In genomic region chr8:92854673-92855072, GRCm38 (mm10) we compare ENCODE assay signal across 8 mouse cellular contexts. TPM values are rescaled to one million over a fixed set of nuclear protein-coding genes. Genes with fewer than 3 reads are reported as not detected.
DNase-seq lines count a peak whose midpoint lies in the region; ATAC-seq lines count a peak whose summit lies in the region.

No protein-coding gene starts in this region.

- H3K9ac ChIP-seq in limb, embryonic 11.5 days (ENCODE audit: low read length): no peak overlapping the region
- H3K9ac ChIP-seq in forebrain, embryonic 13.5 days: no peak overlapping the region
- H3K9ac ChIP-seq in limb, embryonic 12.5 days (replicated peaks): no peak overlapping the region

- H3K4me2 ChIP-seq in limb, embryonic 11.5 days (ENCODE audit: low read depth, severe bottlenecking): peak overlapping the region; percentile 74; the same call in 1 of the 2 replicates
- H3K4me2 ChIP-seq in forebrain, embryonic 13.5 days: peak overlapping the region; percentile 76
- H3K4me2 ChIP-seq in limb, embryonic 12.5 days: peak overlapping the region; percentile 69

- no peaks in the 10 kb centered on the region for H3K4me1 ChIP-seq in limb, embryonic 11.5 days (ENCODE audit: control insufficient read depth, insufficient read depth, low read length)
- peaks cover 27% of the 10 kb centered on the region for H3K4me1 ChIP-seq in limb, embryonic 10.5 days
- 0 out of 2 replicates have a peak, but pooled peaks cover 5% of the 10 kb centered on the region for H3K4me1 ChIP-seq in forebrain, embryonic 13.5 days
- peaks cover 18% of the 10 kb centered on the region for H3K4me1 ChIP-seq in limb, embryonic 12.5 days (replicated peaks)

- H3K36me3 ChIP-seq in limb, embryonic 11.5 days (ENCODE audit: control insufficient read depth, insufficient read depth, low read length): no peaks in the 10 kb centered on the region; the same call in 1 of the 2 replicates
- H3K36me3 ChIP-seq in limb, embryonic 10.5 days: peaks cover 50% of the 10 kb centered on the region
- H3K36me3 ChIP-seq in forebrain, embryonic 13.5 days (ENCODE audit: poor library complexity, severe bottlenecking): no peaks in the 10 kb centered on the region
- H3K36me3 ChIP-seq in limb, embryonic 12.5 days: peaks cover 48% of the 10 kb centered on the region

- no peak overlapping the region for H3K27ac ChIP-seq in limb, embryonic 11.5 days (replicated peaks; ENCODE audit: low read depth, low read length)
- H3K27ac ChIP-seq in limb, embryonic 10.5 days: no peak overlapping the region
- H3K27ac ChIP-seq in forebrain, embryonic 13.5 days: no peak overlapping the region
- no peak overlapping the region for H3K27ac ChIP-seq in limb, embryonic 12.5 days

- WGBS in limb, embryonic 11.5 days: 90% methylated on average over 3 of the region's 3 CpGs
- 94% methylated on average over 3 of the region's 3 CpGs for WGBS in limb, embryonic 10.5 days
- WGBS in forebrain, embryonic 13.5 days: 91% methylated on average over 3 of the region's 3 CpGs
- 88% methylated on average over 3 of the region's 3 CpGs for WGBS in limb, embryonic 12.5 days

- no peaks in the 10 kb centered on the region for H3K27me3 ChIP-seq in limb, embryonic 11.5 days (ENCODE audit: control insufficient read depth, insufficient read depth, low read length)
- peaks cover 6% of the 10 kb centered on the region; the same call in 1 of the 2 replicates for H3K27me3 ChIP-seq in limb, embryonic 10.5 days (ENCODE audit: low read depth, poor library complexity, severe bottlenecking)
- peaks cover 16% of the 10 kb centered on the region; the same call in 1 of the 2 replicates for H3K27me3 ChIP-seq in forebrain, embryonic 13.5 days
- H3K27me3 ChIP-seq in limb, embryonic 12.5 days: peaks cover 4% of the 10 kb centered on the region; the same call in 1 of the 2 replicates

- H3K4me3 ChIP-seq in limb, embryonic 11.5 days (ENCODE audit: low read depth, low read length): no peak overlapping the region
- no peak overlapping the region for H3K4me3 ChIP-seq in limb, embryonic 10.5 days
- peak overlapping the region; percentile 70 for H3K4me3 ChIP-seq in forebrain, embryonic 13.5 days
- no peak overlapping the region for H3K4me3 ChIP-seq in limb, embryonic 12.5 days (replicated peaks)

- H3K9me3 ChIP-seq in limb, embryonic 11.5 days (ENCODE audit: control insufficient read depth, low read length): no peaks in the 10 kb centered on the region
- H3K9me3 ChIP-seq in limb, embryonic 10.5 days (replicated peaks): no peaks in the 10 kb centered on the region
- no peaks in the 10 kb centered on the region for H3K9me3 ChIP-seq in forebrain, embryonic 13.5 days (replicated peaks)
- no peaks in the 10 kb centered on the region for H3K9me3 ChIP-seq in limb, embryonic 12.5 days

- ATAC-seq in limb, embryonic 11.5 days (ENCODE audit: insufficient number of reproducible peaks, low FRiP score, low TSS enrichment, low read depth): no peak
- ATAC-seq in forebrain, embryonic 13.5 days: no peak
- ATAC-seq in limb, embryonic 12.5 days (ENCODE audit: insufficient number of reproducible peaks, insufficient read depth, low FRiP score, low TSS enrichment, low read depth): no peak
- peak; percentile 71 for ATAC-seq in monocyte, adult 5-6 weeks (replicated peaks; ENCODE audit: insufficient number of reproducible peaks, low FRiP score, low TSS enrichment, poor library complexity, severe bottlenecking)

- no peak for DNase-seq in limb, embryonic 11.5 days (ENCODE audit: low spot score)
- DNase-seq in limb, embryonic 10.5 days (ENCODE audit: low spot score): no peak
- DNase-seq in adrenal gland, postnatal 10 days: no peak
- no peak for DNase-seq in frontal cortex, postnatal 14 days (ENCODE audit: low spot score in 2 of 2)
- no peak for DNase-seq in layer of hippocampus, postnatal 14 days (ENCODE audit: low spot score in 2 of 2)

RNA-seq across cellular contexts. Expression of gene Lpcat2, which starts 0.5 kb away (rescaled TPM):
- 8.5 and 9.8 TPM in 2 replicates for polyA plus RNA-seq in limb, embryonic 11.5 days (2014; fragmentation: Nextera tagmentation; extraction: Ambion mirVana)
- polyA plus RNA-seq in limb, embryonic 10.5 days (2016; fragmentation: Nextera tagmentation; extraction: Ambion mirVana): 6.0 and 7.8 TPM in 2 replicates
- 4.1 and 4.6 TPM in 2 replicates for polyA plus RNA-seq in forebrain, embryonic 13.5 days (2015; fragmentation: Nextera tagmentation; extraction: Ambion mirVana)
- 10.5 and 11.0 TPM in 2 replicates for polyA plus RNA-seq in limb, embryonic 12.5 days (2016; fragmentation: Nextera tagmentation; extraction: Ambion mirVana)
- 58.6 to 98.4 TPM (median 96.3 TPM) in 3 replicates for total RNA-seq in monocyte, adult 5-6 weeks (2017)
- total RNA-seq in adrenal gland, postnatal 10 days (2021): 1 to 10 TPM; 2.5 to 2.6 TPM
- 10 to 100 TPM in 1 of 2 experiments, 1 to 10 TPM in 1; 8.6 to 12.2 TPM for total RNA-seq in layer of hippocampus, postnatal 14 days (2021)

RNA-seq across cellular contexts. Expression of gene Mmp2, which starts 27.6 kb away (rescaled TPM):
- polyA plus RNA-seq in limb, embryonic 11.5 days (2014; fragmentation: Nextera tagmentation; extraction: Ambion mirVana): 237 and 252 TPM in 2 replicates
- 220 and 238 TPM in 2 replicates for polyA plus RNA-seq in limb, embryonic 10.5 days (2016; fragmentation: Nextera tagmentation; extraction: Ambion mirVana)
- polyA plus RNA-seq in forebrain, embryonic 13.5 days (2015; fragmentation: Nextera tagmentation; extraction: Ambion mirVana): 9.3 and 9.5 TPM in 2 replicates
- polyA plus RNA-seq in limb, embryonic 12.5 days (2016; fragmentation: Nextera tagmentation; extraction: Ambion mirVana): 211 and 218 TPM in 2 replicates
- total RNA-seq in monocyte, adult 5-6 weeks (2017): 0.32 TPM in 1 of 3 replicates, not detected in the others
- total RNA-seq in adrenal gland, postnatal 10 days (2021): 10 to 100 TPM; 88.3 to 93.5 TPM
- total RNA-seq in layer of hippocampus, postnatal 14 days (2021): 10 to 100 TPM in 1 of 2 experiments, 1 to 10 TPM in 1; 8.6 to 13.9 TPM

RNA-seq across cellular contexts. Expression of gene Capns2, which starts 46.5 kb away (rescaled TPM):
- polyA plus RNA-seq in limb, embryonic 11.5 days (2014; fragmentation: Nextera tagmentation; extraction: Ambion mirVana): 0.40 and 0.82 TPM in 2 replicates
- 0.43 and 0.49 TPM in 2 replicates for polyA plus RNA-seq in limb, embryonic 10.5 days (2016; fragmentation: Nextera tagmentation; extraction: Ambion mirVana)
- not detected in 2 replicates for polyA plus RNA-seq in forebrain, embryonic 13.5 days (2015; fragmentation: Nextera tagmentation; extraction: Ambion mirVana)
- polyA plus RNA-seq in limb, embryonic 12.5 days (2016; fragmentation: Nextera tagmentation; extraction: Ambion mirVana): 0.86 and 1.2 TPM in 2 replicates
- total RNA-seq in monocyte, adult 5-6 weeks (2017): 0.75 to 4.6 TPM (median 2.7 TPM) in 3 replicates
- under 1 TPM in 1 of 2 experiments, not detected in 1; 0.39 TPM for total RNA-seq in adrenal gland, postnatal 10 days (2021)
- 1 to 10 TPM; 1.1 to 1.4 TPM for total RNA-seq in layer of hippocampus, postnatal 14 days (2021)

Comparison
In these comparisons a context has a peak if more than half of its experiments do, and no peak if none do; other contexts are left out.
1. RNA of gene Mmp2, which starts 27.6 kb away (polyA plus RNA-seq): 237 to 252 TPM in limb, embryonic 11.5 days, 220 to 238 TPM in limb, embryonic 10.5 days and 211 to 218 TPM in limb, embryonic 12.5 days; 9.3 to 9.5 TPM in forebrain, embryonic 13.5 days; every median in the first group is over 10 times any median in the second.
2. Peak in every context shown above with its lines, with median percentiles within 50 percentile points of each other: H3K4me2 ChIP-seq.